Mouse (Mus musculus): ENCODE results near the gene Rfc5.
"Not testable (repeated sequence)": the region's sequence is repeated elsewhere in the genome, so short reads cannot be mapped to it uniquely, and the experiment has no call there.

The Rfc5 gene

DNA sequence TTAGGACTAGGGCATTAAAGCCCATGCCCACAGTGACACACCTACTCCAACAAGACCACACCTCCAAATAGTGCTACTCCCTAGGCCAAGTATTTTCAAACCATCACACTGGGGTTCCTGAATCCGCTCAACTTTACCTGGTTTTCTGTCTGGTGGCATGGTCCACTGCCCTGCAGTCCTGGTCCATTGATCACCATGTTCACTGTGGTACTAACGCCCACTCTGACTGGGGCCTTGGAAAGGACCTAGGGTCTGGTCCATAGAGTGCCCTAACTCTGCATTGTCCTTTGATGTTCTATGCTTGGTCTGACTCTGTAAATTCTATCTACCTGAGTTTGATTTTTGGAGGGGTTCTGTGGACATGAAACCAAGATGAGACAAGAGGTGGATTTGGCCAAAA is 41.0 kb downstream of the Rfc5 start:
- DNase-seq (ENCODE audit: low read depth, low spot score): no peak

DNA sequence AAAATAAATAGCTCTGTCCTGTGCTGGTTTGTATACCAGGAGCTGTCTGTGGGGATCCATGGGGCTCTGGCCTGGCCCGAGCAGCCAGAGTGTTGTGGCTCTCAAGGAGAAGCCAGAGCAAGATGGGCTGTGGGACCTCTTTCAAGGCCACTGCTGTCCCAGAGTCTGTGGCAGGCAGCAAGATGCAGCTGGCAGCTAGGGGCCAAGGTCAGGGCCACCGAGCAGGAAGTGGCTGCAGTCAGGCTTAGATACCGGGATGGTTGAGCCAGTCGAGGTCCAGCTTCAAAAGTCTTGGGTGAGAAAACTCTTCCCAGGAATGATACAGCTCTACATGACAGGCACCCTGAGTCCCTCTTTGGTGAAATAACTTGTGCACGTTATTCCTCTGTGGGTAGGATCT is 41.8 kb downstream of the Rfc5 start:
- no peak for DNase-seq (ENCODE audit: low read depth, low spot score)

DNA sequence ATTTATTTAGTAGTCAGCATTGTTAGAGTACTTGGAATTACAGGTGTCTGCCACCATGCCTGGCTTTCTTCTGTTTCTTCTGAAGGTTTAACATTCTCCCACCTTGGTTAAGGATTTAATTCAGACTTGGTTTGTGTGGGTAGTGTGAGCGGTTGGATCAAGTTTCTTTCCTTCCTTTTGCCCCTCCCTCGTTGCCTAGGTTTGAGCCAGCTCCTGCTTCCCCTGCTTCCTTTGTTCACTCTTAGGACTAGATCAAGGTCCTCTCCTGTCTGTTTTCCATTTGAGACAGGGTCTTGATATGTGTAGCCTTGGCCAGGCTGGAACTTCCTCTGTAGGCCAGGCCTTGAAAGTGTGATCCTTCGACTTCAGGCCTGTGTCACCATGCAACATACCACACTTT is 42.6 kb downstream of the Rfc5 start:
- DNase-seq (ENCODE audit: low read depth, low spot score): no peak

DNA sequence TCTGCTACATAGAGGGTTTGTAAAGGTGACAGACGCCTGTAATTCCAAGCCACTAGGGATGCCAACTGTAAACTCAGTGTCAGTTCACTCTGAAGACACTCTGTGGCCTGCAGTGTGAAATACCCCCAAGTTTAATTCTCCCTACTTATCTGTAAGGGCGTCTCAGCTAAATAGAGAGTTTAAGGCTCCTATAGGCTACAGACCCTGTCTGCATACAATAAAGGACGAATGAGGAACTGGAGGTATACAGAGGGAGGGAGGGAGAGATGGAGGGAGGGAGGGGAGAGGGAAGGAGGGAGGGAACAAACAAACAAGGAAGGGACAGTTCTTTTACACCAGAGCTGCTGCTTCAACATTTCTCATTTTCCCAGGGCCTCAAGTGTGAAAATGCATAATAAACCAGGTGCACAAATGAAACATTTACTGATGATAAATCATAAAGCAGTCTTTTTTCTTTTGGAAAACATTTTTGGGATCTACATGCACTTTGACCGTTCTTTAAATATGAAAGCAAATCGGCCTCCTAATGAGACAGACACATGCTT is 43.3 kb downstream of the Rfc5 start:
- no peak for DNase-seq (ENCODE audit: low read depth, low spot score)

DNA sequence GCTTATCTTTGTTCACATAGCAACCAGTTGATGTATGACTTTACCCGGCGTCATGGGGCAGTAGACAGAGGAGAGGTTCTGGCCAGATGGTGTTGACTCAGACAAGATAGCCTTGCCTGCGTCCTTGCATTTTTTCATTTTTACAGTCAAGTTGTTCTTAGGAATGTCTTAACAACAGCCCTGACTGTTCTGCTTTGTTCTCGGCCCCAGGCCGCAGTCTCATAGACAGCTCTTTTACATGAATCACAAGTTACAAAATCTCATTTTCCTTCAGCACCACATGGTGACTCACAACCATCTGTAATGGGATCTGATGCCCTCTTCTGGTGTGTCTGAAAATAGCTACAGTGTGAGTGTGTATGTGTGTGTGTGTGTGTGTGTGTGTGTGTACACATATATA is 44.4 kb downstream of the Rfc5 start:
- not testable (repeated sequence) for DNase-seq (ENCODE audit: low read depth, low spot score)

DNA sequence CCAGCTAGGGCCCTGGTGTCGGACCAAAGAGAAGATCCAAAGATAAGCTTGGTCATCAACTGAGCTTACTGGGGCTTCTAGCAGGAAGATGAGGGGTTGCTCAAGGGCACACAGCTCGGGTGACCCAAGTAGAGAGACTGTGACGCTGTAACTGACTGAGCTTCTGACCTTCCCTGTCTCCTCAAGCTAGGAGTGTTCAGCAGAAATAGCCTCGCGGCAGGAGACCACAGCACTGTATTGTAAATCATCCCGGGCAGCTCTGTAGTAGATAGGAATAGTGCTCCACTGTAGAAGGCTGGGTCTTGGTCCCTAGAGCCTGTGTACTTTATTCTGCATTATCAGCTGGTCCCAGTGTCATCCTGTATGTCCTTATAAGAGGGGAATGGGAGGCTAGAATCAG is 47.0 kb downstream of the Rfc5 start:
- no peak for DNase-seq (ENCODE audit: low read depth, low spot score)

DNA sequence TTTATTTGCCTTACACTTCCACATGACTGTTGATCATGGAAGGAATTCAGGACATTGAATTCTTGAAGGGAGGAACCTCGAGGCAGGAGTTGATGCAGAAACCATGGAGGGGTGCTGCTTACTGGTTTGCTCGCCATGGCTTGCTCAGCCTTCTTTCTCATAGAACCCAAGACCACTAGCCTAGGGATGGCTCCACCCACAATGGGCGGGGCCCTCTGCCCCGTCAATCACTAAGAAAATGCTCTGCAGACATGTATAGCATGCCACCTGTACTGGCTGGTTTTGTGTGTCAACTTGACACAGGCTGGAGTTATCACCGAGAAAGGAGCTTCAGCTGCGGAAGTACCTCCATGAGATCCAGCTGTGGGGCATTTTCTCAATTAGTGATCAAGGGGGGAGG is 48.8 kb downstream of the Rfc5 start:
- DNase-seq (ENCODE audit: low read depth, low spot score): no peak

DNA sequence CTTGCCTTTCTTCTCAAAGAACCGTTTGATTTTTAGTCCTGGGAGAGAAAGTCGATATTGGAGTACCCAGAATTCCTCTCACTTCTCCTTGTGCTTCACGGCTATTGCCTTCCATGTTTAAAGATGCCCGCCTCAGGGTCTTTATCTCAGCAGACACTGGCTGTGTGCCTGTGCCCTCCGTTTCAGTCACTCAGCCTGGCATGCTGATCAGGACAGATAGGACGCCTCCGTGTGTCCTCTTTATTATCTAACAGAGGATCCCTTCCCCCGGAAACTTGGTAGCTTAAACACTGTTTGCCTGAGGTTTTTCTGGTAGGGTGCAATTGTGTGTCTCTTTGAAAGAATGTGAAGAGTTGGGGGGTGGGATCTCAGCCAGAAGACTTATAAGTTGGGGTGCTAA is 50.3 kb downstream of the Rfc5 start:
- DNase-seq (ENCODE audit: low read depth, low spot score): no peak

DNA sequence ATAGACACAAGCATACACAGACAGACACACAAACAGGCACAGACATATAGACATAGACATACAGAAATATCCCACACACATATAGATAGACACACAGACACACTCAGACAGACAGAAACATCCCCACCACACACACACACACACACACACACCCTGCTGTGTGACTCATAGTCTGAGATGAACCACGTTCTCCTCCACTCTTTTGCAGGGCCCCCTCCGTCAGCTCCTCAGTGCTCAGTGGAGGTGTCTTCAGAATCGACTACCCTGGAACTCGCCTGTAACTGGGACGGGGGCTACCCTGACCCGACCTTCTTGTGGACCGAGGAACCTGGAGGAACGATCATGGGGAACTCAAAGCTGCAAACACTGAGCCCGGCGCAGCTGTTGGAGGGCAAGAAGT is 50.8 kb downstream of the Rfc5 start:
- DNase-seq (ENCODE audit: low read depth, low spot score): no peak

DNA sequence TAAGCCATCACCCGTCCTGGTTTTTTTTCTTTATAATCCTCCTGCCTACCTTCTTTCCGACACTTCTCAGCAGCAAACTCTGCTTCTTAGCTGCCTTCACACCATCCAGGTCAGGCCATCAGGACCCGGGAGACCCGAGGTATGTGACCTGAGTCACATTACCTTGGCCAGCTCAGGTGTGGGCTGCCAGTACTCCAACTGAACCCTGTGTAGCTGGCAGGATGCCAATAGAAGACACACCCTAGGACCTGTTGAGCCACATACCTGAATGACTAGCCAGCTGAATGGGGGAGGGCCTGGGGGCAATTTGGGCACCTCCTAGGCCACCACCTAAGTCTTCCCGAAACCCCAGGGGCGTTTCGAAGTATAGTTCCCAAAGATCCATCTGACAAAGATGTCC is 58.4 kb downstream of the Rfc5 start:
- no peak for DNase-seq (ENCODE audit: low read depth, low spot score)

Measured in CD4-positive, CD25-positive, alpha-beta regulatory T cell, adult 2 months (primary cell).